Mouse (Mus musculus): Measurements from ENCODE around the gene Plekhh3. TPM values are rescaled to one million over a fixed set of nuclear protein-coding genes. Genes with fewer than 3 reads are reported as not detected.
"Not testable (repeated sequence)": the region's sequence is repeated elsewhere in the genome, so short reads cannot be mapped to it uniquely, and the experiment has no call there.

Gene Plekhh3
- polyA plus RNA-seq, 1 experiment from 2014 or later, result 15.4 TPM

DNA sequence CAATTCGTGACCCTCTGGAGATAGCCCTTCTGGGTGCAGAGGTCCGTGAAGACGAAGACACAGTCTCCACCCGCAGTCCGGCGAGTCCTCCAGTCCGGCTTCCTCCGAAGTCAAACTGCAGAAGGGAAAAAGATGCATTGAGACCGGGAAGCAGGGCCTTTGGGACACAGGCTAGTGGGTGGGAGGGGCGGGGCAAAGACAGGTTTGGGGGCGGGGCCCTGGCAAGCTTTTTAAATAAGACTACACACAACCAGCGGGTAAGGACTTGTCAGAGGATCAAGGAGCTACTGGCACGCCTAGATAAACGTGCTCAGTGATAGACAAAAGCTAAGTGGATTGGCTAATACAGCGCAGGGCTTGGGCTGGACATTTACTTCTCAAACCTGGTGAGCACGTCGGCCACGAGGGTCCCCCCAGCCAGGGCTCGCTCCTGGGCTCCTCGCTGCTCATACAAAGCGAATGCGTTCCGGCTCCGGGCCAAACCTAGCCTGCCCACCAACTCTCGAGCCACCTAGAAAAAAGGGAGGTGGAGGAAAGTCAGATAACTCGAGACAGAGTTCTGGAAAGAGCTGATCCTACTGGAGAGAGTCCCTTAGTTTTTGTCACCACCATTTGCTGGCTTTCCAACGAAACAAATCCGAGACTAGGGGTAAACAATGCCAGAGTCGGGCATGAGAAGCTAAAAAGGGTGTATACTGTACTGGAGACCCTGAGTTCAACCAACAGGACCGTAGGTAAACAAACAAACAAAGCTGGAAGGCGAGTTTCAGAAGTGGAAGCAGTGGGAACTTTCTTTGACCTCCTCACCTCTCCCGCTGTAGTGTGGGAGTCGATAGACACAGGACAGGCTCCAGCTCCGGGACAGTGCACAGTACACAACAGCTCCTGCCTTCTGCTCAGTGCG is 6.2 kb downstream of the Plekhh3 start:
- peak overlapping the region; percentile 48; the same call in 1 of the 2 replicates for H3K4me2 ChIP-seq (replicated peaks)
- ATAC-seq (ENCODE audit: low FRiP score), result no peak
- peaks cover 27% of the 10 kb centered on the region for H3K4me1 ChIP-seq
- H3K27me3 ChIP-seq, result peaks cover 95% of the 10 kb centered on the region
- H3K27ac ChIP-seq, result no peak overlapping the region
- 11% methylated on average over 34 of the region's 35 CpGs for whole genome bisulfite sequencing
- no peak overlapping the region for H3K9ac ChIP-seq
- H3K4me3 ChIP-seq, result no peak overlapping the region
- peaks cover 27% of the 10 kb centered on the region for H3K36me3 ChIP-seq
- H3K9me3 ChIP-seq (replicated peaks), result no peaks in the 10 kb centered on the region

DNA sequence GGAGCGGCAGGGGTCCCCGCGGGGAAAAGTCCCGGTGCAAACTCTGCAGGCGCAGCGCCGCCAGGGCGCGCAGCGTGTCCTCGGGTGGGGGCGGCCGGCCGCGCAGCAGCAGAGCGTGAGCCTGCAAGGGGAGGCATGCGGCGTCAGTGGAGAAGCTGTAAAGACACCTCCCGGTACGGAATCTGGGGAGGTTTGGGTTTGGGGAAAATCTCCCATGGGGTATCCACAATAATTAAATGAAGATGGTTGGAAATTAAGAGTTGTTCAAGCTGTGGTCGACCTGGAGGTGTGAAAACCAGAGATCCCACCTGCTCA is 6.8 kb downstream of the Plekhh3 start:
- ATAC-seq (ENCODE audit: low FRiP score), result no peak
- Histone ChIP-seq H3K36me3 (peaks cover 27% of the 10 kb centered on the region), H3K9ac (peak overlapping the region; percentile 51)

GRCm38 (mm10) chr11:101163476-101164350 is 7.4 kb downstream of the Plekhh3 start:
- Histone ChIP-seq H3K36me3 (peaks cover 27% of the 10 kb centered on the region), H3K4me3 (peak overlapping the region; percentile 32), H3K4me1 (peaks cover 15% of the 10 kb centered on the region), H3K27ac (no peak overlapping the region), H3K27me3 (peaks cover 88% of the 10 kb centered on the region), H3K9ac (peak overlapping the region; percentile 51), H3K4me2 (replicated peaks) (peak overlapping the region; percentile 48), H3K9me3 (replicated peaks) (no peaks in the 10 kb centered on the region)
- whole genome bisulfite sequencing, result 8% methylated on average over 48 of the region's 49 CpGs
- no peak for ATAC-seq (ENCODE audit: low FRiP score)

More for the DNA sequence above, 6.8 kb downstream of the Plekhh3 start:
- Histone ChIP-seq H3K9me3 (replicated peaks) (no peaks in the 10 kb centered on the region), H3K27me3 (peaks cover 89% of the 10 kb centered on the region), H3K27ac (no peak overlapping the region), H3K4me1 (peaks cover 21% of the 10 kb centered on the region), H3K4me3 (peak overlapping the region; percentile 32), H3K4me2 (replicated peaks) (peak overlapping the region; percentile 48)
- 3% methylated on average over 21 of the region's 21 CpGs for WGBS

- ATAC-seq (ENCODE audit: low FRiP score), result no peak
- WGBS, result 49% methylated on average over 5 of the region's 5 CpGs
Measured at GRCm38 (mm10) chr11:101162772-101163171, 8.4 kb downstream of the Plekhh3 start.

DNA sequence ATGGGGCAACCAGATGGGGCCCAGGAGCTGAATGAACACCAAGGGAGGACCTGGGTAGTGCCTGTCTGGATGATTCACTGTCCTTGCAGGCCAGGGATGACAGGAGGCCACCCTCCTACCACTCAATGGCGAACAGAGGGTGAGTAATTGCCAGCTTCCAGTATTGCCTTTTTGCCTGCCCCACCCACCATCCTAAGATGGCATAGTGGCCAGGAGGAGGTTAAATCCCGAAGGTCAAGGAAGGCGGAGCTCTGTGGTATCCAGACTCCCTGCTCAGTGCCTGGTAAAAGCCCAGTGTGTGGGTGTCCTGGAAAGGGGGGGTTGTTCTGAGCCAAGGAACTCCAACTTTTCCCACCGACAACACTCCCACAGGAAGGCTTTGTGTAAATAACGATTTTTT is 8.8 kb downstream of the Plekhh3 start:
- H3K4me1 ChIP-seq, result peaks cover 14% of the 10 kb centered on the region
- H3K4me3 ChIP-seq, result no peak overlapping the region
- no peak overlapping the region for H3K9ac ChIP-seq
- peaks cover 84% of the 10 kb centered on the region for H3K27me3 ChIP-seq
- H3K27ac ChIP-seq, result no peak overlapping the region
- ATAC-seq (ENCODE audit: low FRiP score), result no peak
- no peaks in the 10 kb centered on the region for H3K9me3 ChIP-seq (replicated peaks)
- 54% methylated on average over 5 of the region's 5 CpGs for WGBS
- H3K4me2 ChIP-seq (replicated peaks), result no peak overlapping the region
- peaks cover 22% of the 10 kb centered on the region for H3K36me3 ChIP-seq

More at GRCm38 (mm10) chr11:101162772-101163171, 8.4 kb downstream of the Plekhh3 start:
- Histone ChIP-seq H3K9me3 (replicated peaks) (no peaks in the 10 kb centered on the region), H3K27ac (no peak overlapping the region), H3K9ac (no peak overlapping the region), H3K27me3 (peaks cover 86% of the 10 kb centered on the region), H3K36me3 (peaks cover 27% of the 10 kb centered on the region), H3K4me1 (peaks cover 14% of the 10 kb centered on the region), H3K4me2 (replicated peaks) (no peak overlapping the region), H3K4me3 (no peak overlapping the region)

DNA sequence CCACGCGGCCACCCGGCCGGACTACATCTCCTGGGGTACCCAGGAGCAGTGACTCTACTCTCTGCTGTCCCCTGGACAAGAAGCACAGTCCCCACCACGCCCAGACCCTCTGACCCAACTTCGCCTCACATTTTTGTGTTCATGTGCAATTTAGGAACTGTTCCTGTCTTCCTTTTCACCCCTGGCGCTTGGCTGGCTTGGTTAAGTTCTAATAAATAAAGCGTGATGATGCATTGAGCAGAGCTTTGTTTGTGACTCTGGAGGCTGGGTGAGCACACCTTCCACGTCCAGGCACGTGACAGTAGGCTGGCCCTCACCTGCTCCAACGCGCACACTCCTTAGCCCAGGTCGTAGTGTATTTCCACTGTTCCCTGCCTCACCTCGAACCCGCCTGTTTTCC is 9.6 kb downstream of the Plekhh3 start:
- no peaks in the 10 kb centered on the region for H3K9me3 ChIP-seq (replicated peaks)
- H3K4me3 ChIP-seq, result no peak overlapping the region
- H3K36me3 ChIP-seq, result peaks cover 19% of the 10 kb centered on the region
- no peak for ATAC-seq (ENCODE audit: low FRiP score)
- H3K4me1 ChIP-seq, result peaks cover 14% of the 10 kb centered on the region
- H3K9ac ChIP-seq, result no peak overlapping the region
- no peak overlapping the region for H3K4me2 ChIP-seq (replicated peaks)
- peaks cover 79% of the 10 kb centered on the region for H3K27me3 ChIP-seq
- H3K27ac ChIP-seq, result no peak overlapping the region
- WGBS, result 85% methylated on average over 15 of the region's 15 CpGs

DNA sequence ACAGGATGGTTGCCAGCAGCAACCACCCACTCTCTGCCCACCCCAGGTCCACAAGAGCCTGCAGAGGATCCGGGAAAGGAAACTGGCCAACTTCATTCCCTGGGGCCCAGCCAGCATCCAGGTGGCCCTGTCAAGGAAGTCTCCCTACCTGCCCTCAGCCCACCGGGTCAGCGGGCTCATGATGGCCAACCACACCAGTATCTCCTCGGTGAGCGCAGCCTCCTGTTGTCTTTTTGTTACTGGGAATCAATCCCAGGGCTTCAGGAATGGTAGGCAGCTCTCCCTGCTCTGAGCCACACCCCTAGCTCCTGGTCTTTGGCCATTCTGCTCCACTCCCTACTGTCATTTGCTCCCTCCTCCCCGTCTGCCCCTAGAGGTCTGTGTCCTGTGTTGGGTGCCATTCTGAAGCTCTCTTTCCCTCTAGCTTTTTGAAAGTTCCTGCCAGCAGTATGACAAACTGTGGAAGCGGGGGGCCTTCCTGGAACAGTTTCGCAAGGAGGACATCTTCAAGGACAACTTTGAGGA is 10.1 kb downstream of the Plekhh3 start:
- H3K9me3 ChIP-seq (replicated peaks); H3K27ac ChIP-seq; ATAC-seq (ENCODE audit: low FRiP score); H3K4me3 ChIP-seq; H3K4me2 ChIP-seq (replicated peaks); H3K9ac ChIP-seq: not testable (repeated sequence)
- H3K36me3 ChIP-seq, result peaks cover 19% of the 10 kb centered on the region
- peaks cover 18% of the 10 kb centered on the region for H3K4me1 ChIP-seq
- 81% methylated on average over 8 of the region's 8 CpGs for WGBS
- peaks cover 79% of the 10 kb centered on the region for H3K27me3 ChIP-seq

DNA sequence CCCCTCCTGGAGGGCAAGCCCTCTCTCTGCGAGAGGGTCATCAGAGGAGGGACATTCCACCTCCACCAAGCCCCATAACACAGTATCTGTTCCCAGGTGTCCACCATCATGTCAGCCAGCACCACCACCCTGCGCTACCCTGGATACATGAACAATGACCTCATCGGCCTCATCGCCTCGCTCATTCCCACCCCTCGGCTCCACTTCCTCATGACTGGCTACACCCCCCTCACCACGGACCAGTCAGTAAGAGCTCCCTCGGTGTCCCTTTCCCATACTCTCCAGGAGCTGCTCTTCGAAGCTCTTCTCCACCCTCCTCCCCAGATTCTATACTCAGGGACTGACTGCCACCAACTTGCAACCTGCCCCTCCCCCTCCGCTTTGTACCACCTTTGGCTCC is 11.0 kb downstream of the Plekhh3 start:
- not testable (repeated sequence) for ATAC-seq (ENCODE audit: low FRiP score); H3K27ac ChIP-seq; H3K9me3 ChIP-seq (replicated peaks); H3K4me2 ChIP-seq (replicated peaks); H3K9ac ChIP-seq; H3K4me3 ChIP-seq
- 78% methylated on average over 10 of the region's 10 CpGs for WGBS
- Histone ChIP-seq H3K4me1 (peaks cover 23% of the 10 kb centered on the region), H3K36me3 (peaks cover 17% of the 10 kb centered on the region), H3K27me3 (peaks cover 71% of the 10 kb centered on the region)

DNA sequence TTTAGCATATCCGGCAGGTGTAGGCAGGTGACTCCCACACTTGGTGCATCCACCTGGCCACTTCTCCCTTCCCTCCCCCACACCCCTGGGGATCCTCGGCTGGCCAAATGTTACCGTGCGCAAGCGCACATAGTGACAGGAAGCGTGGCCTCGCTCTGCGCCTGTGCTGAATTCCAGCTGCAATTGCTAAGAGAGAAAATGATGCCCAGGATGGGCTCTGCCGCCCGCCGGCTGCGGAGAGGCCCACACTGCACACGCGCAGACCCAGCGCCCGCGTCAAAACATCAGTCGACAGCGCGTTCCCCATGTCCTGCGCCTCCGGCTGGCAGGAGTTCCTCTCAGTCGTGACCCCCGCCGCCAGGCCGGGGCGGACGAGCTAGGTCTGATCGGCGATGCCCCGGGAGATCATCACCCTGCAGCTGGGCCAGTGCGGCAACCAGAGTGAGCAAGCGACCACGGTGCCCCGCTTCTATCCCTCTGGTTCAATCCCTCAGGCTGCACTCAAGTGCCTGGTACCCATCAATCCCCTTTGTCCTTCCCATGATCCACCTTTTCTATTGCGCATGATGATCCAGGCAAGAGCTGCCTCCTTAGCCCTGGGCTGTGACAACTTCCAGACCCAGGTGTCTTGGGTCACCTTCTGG is 15.3 kb downstream of the Plekhh3 start, which contains the start of gene Tubg2:
Gene Tubg2 (plus strand): TSS at position 180 of the 644 bp plus-strand sequence.
- Histone ChIP-seq H3K36me3 (no peaks in the 10 kb centered on the region), H3K4me2 (replicated peaks) (peak within 1 kb of the TSS; percentile 64), H3K27ac (peak within 1 kb of the TSS; percentile 88), H3K4me1 (peaks cover 9% of the 10 kb centered on the region), H3K9me3 (replicated peaks) (no peaks in the 10 kb centered on the region), H3K9ac (peak within 1 kb of the TSS; percentile 67), H3K27me3 (peaks cover 28% of the 10 kb centered on the region), H3K4me3 (peak within 1 kb of the TSS; percentile 42)
- ATAC-seq (ENCODE audit: low FRiP score), result peak; percentile 88
- 3% methylated on average over 36 of the region's 36 CpGs for WGBS

- H3K36me3 ChIP-seq, result no peaks in the 10 kb centered on the region
- ATAC-seq (ENCODE audit: low FRiP score), result no peak
- H3K9ac ChIP-seq, result no peak overlapping the region
- WGBS, result 71% methylated on average over 6 of the region's 6 CpGs
- no peak overlapping the region for H3K4me3 ChIP-seq
- H3K4me2 ChIP-seq (replicated peaks), result no peak overlapping the region
- peaks cover 23% of the 10 kb centered on the region for H3K27me3 ChIP-seq
- no peaks in the 10 kb centered on the region for H3K9me3 ChIP-seq (replicated peaks)
- H3K4me1 ChIP-seq, result peaks cover 9% of the 10 kb centered on the region
- H3K27ac ChIP-seq, result no peak overlapping the region
Measured at GRCm38 (mm10) chr11:101155151-101155550, 16.0 kb downstream of the Plekhh3 start.

- H3K9me3 ChIP-seq (replicated peaks), result no peaks in the 10 kb centered on the region
- H3K4me2 ChIP-seq (replicated peaks), result no peak overlapping the region
- no peak overlapping the region for H3K4me3 ChIP-seq
- H3K36me3 ChIP-seq, result no peaks in the 10 kb centered on the region
- H3K4me1 ChIP-seq, result peaks cover 11% of the 10 kb centered on the region
- no peak overlapping the region for H3K27ac ChIP-seq
- H3K27me3 ChIP-seq, result peaks cover 23% of the 10 kb centered on the region
- no peak overlapping the region for H3K9ac ChIP-seq
- no peak for ATAC-seq (ENCODE audit: low FRiP score)
Measured at GRCm38 (mm10) chr11:101154648-101155047, 16.5 kb downstream of the Plekhh3 start.

GRCm38 (mm10) chr11:101152825-101153224 is 18.3 kb downstream of the Plekhh3 start:
- Histone ChIP-seq H3K9me3 (replicated peaks) (no peaks in the 10 kb centered on the region), H3K4me3 (no peak overlapping the region), H3K27me3 (peaks cover 12% of the 10 kb centered on the region), H3K4me1 (peaks cover 21% of the 10 kb centered on the region), H3K9ac (no peak overlapping the region), H3K36me3 (no peaks in the 10 kb centered on the region), H3K27ac (no peak overlapping the region), H3K4me2 (replicated peaks) (no peak overlapping the region)
- 85% methylated on average over 1 of the region's 1 CpGs for WGBS
- no peak for ATAC-seq (ENCODE audit: low FRiP score)

Measured in hindbrain, embryonic 12.5 days (tissue).